Mouse (Mus musculus) left cerebral cortex, postnatal 36 days (tissue): ENCODE data around the gene Atg10. TPM values are rescaled to one million over a fixed set of nuclear protein-coding genes. Genes with fewer than 3 reads are reported as not detected.

Experiments
- DNase-seq, 2 experiments: peaks; one replicate each; pipeline ENCODE4 v3.0.0; 2021 to 2022; ENCODE audit warnings: low spot score in 2 of 2, mixed read lengths in 1 of 2
- intact Hi-C: fragments of 180-260 bp; cut with DNase I; formaldehyde crosslinking; loops from one replicate; pipeline ENCODE4 v1.15.1; 2025
- total RNA-seq, 2 experiments: library from RNA; stranded (reverse); gene quantifications; 2 replicates each; pipeline ENCODE4 v1.2.3; 2021

Gene Atg10
- total RNA-seq, 2 experiments from 2014 or later = 13.3 to 19.1 TPM

DNA sequence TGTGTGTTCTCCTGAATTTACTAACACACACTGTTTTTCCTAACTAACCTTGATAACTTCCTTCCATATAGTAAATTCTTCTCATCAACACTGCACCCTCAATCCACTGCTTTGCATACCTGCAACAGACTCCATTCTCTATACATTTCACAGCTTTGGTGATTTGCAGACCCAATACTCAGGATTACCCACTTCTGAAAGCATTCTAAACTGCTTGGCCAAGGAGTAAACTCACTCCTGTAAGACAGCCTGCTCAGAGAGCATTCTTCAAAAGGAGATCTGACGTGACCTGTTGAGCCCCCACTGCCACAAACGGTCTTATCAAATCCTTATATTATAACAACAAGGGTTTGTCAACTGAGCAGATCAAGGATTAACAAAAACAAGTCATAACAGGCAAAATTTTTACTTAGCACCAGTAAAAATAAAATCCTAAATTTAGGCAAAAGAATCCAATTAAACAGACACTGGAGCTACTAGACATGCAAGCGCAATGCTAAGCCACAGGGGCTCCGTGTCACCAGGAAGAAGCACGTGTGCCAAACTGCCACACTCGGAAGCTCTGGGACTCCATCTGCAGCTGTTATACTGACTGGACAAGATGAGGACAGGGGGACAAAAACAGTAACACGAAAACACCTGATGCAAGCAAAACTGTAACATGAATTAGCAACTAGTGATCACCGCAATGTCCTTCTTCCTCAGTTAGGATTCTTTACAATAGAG lies 44.4 kb downstream of the Atg10 start:
- intact Hi-C loops = no loop called here
- DNase-seq = no peak

GRCm38 (mm10) chr13:91178428-91179160 lies 45.2 kb downstream of the Atg10 start:
- DNase-seq = no peak
- intact Hi-C loops = no loop called here

DNA sequence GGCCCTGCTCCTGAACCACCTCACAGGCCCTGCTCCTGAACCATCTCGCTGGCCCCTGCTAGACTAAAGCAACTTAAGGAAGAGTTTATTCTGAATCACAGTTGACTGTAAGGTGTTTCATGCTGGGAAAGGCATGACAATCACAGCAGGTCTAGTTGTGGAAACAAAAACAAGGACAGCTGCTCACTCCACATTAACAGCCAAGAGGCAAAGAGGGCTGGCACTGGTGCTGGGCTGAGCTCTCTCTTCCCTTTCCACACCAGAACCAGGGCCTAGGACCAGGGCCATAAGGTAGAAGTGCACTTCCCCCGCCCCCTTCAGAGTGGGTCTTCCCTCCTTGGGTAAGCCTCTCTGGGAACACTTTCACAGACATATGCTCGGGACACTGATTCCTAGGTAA lies 48.4 kb downstream of the Atg10 start:
- DNase-seq = no peak
- intact Hi-C loops = no loop called here

- intact Hi-C loops = no loop called here
- DNase-seq = no peak
These were observed 51.8 kb downstream of the Atg10 start for GRCm38 (mm10) chr13:91171766-91172491.

- no peak for DNase-seq
- intact Hi-C loops = no loop called here
These were observed 52.6 kb downstream of the Atg10 start for GRCm38 (mm10) chr13:91171205-91171604.

- no peak for DNase-seq
- intact Hi-C loops = no loop called here
These were observed 54.0 kb downstream of the Atg10 start for GRCm38 (mm10) chr13:91169529-91170319.

- intact Hi-C loops = no loop called here
- DNase-seq = no peak
These were observed 55.3 kb downstream of the Atg10 start for GRCm38 (mm10) chr13:91168486-91168885.

- no peak for DNase-seq
- intact Hi-C loops = no loop called here
These were observed 56.2 kb downstream of the Atg10 start for GRCm38 (mm10) chr13:91167561-91167960.

- no peak for DNase-seq
- intact Hi-C loops = no loop called here
These were observed 57.5 kb downstream of the Atg10 start for GRCm38 (mm10) chr13:91166286-91166685.

DNA sequence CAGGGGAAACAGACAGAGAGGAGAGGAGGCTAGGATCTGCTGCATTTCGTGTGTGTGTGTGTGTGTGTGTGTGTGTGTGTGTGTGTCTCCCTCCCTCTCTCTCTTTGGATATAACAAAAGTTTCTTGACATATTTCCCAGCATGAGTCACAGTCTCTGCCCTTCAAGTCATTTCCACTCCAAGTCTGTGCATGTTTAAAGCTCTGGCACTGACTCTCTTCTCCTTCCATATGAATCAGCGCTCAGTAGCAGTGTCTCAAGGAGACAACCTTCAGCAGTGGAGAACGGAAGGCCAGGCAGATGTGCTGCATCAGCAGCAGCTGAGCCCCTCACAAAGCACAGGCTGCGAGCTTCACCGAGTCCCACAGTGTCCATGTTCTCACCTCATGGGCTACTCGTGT lies 58.6 kb downstream of the Atg10 start:
- intact Hi-C loops = no loop called here
- peak; percentile 45 to 52 for DNase-seq

DNA sequence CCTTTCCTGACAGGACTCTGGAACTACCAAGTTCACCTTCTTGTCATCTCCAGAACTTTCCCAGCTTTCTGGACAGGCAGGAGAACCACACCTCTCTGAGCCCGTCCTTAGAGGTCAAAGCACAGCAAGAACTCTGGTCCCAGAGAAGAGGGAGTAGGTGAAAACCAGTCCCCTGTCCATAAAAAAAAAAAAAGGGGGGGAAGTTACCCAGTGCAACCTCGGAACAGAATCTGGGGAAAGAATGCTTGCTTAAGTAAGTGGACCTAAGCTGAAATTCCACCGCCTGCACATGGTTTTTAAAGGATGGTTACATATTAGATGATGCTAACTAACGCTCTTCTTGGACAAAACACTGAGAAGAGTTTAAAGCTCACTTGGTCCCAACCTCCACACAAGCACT lies 60.5 kb downstream of the Atg10 start:
- intact Hi-C loops = no loop called here

GRCm38 (mm10) chr13:91162452-91162851 lies 61.3 kb downstream of the Atg10 start:
- intact Hi-C loops = no loop called here

More for the DNA sequence above, 60.5 kb downstream of the Atg10 start:
- DNase-seq = no peak

GRCm38 (mm10) chr13:91160616-91161015 lies 63.2 kb downstream of the Atg10 start:
- intact Hi-C loops = no loop called here
- no peak for DNase-seq

More at GRCm38 (mm10) chr13:91162452-91162851, 61.3 kb downstream of the Atg10 start:
- DNase-seq = no peak

- no peak for DNase-seq
- intact Hi-C loops = no loop called here
These were observed 63.9 kb downstream of the Atg10 start for GRCm38 (mm10) chr13:91159881-91160280.

DNA sequence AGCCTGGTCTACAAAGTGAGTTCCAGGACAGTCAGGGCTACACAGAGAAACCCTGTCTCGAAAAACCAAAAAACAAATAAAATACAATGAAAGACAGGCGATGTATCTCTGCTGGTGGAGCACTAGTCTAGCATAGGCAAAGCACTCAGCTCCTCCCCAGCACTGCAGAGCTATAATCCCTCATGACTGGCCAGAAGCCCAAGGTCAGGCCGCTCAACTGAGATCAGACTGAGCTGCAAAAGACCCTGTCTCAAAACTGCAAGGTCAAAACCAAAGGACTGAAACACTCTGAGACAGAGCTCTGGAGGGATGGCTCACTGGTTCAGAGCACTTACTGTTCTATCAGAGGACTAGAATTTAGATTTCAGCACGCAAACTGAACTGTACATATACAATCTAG lies 65.8 kb downstream of the Atg10 start:
- no peak for DNase-seq
- intact Hi-C loops = no loop called here

- DNase-seq = no peak
- intact Hi-C loops = no loop called here
These were observed 66.3 kb downstream of the Atg10 start for GRCm38 (mm10) chr13:91157429-91157828.

GRCm38 (mm10) chr13:91156949-91157348 lies 66.8 kb downstream of the Atg10 start:
- intact Hi-C loops = no loop called here

GRCm38 (mm10) chr13:91156308-91156707 lies 67.5 kb downstream of the Atg10 start:
- intact Hi-C loops = no loop called here

More at GRCm38 (mm10) chr13:91156949-91157348, 66.8 kb downstream of the Atg10 start:
- DNase-seq = no peak

DNA sequence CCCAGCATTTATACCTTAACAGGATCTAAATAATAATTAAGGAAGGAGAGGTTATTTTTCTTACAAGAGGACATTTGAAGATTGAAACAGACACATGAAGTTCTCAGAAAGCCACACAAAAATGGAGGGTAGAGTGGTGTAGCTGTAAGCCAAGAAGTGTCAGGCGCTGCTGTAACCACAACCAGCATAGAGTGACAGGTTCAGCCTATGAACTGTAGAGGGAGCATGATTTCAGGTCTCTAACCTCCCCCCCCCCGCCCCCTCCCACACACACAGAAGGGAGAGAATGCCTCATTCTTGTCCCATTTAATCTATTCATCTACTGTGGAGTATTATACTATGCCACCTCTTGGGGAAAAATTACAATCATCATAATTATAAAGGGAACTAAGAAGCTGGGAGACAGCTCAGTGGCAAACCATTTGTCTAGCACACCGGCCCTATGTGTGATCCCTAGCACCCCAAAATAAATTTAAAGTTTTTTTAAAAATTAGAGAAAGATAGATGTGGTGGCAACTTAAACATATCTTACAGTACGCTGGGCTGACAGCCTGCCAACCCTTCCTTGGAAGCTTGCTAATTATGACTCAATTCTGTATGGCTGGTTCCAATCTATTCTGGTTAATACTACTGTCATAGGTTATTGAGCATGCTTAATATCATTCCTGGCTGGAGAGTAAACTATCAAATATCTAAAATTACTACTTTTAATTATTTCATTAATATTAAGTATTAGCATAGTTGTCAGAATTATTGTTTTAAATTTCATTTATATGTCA lies 68.2 kb downstream of the Atg10 start:
- no peak for DNase-seq
- intact Hi-C loops = no loop called here

More at GRCm38 (mm10) chr13:91156308-91156707, 67.5 kb downstream of the Atg10 start:
- DNase-seq = no peak
